Mouse (Mus musculus): Measurements from ENCODE around the gene Ppp1r15b. TPM values are rescaled to one million over a fixed set of nuclear protein-coding genes. Genes with fewer than 3 reads are reported as not detected.

Gene Ppp1r15b
- total and polyA plus RNA-seq, 3 experiments = 33.1 to 47.6 (median 47.5) TPM

DNA sequence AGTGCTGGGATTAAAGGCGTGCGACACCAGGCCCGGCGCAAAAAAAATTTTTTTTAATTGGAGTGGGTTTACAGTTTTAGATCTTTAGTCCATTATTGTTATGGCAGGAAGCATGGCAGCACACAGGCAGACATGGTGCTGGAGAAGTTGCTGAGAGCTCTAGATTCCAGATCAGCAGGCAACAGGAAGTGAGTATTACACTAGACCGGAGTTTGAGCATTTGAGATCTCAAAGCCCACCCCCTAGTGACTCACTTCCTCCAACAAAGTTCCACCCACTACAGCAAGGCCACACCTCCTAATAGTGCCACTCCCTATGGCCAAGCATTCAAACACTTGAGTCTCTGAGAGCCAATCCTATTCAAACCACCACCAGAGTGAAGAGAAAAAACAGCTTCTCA is 12.8 kb upstream of the Ppp1r15b start:
- Histone ChIP-seq H3K4me2 (ENCODE audit: insufficient read depth, low read depth, poor library complexity, severe bottlenecking) (no peak overlapping the region), H3K9me3 (replicated peaks; ENCODE audit: low read length) (peaks cover 3% of the 10 kb centered on the region), H3K4me3 (replicated peaks in 1 of 3; ENCODE audit: low read depth in 2 of 3, low read length in 2 of 3, poor library complexity in 1 of 3) (no peak overlapping the region), H3K36me3 (replicated peaks in 1 of 2; ENCODE audit: control insufficient read depth in 1 of 2, insufficient read depth in 1 of 2, low read length in 1 of 2) (peaks cover 0 to 8% of the 10 kb centered on the region in 2 experiments), H3K9ac (ENCODE audit: insufficient read depth, low read depth) (no peak overlapping the region), H3K4me1 (ENCODE audit: control insufficient read depth in 1 of 2, insufficient read depth in 2 of 2) (no peaks in the 10 kb centered on the region), H3K79me2 (replicated peaks; ENCODE audit: control insufficient read depth, extremely low read depth, insufficient read depth, poor library complexity, severe bottlenecking) (no peaks in the 10 kb centered on the region), H3K27ac (ENCODE audit: insufficient read depth, low read depth) (no peak overlapping the region), H3K27me3 (replicated peaks) (no peaks in the 10 kb centered on the region)
- in situ Hi-C loops (cut with MboI; ENCODE audit: low pct_ligation_motif_present, low pct_unique_long_range_greater_than_20kb, low sequenced_read_pairs) = no loop called here
- TF ChIP-seq TBP (conservative IDR thresholded peaks at IDR 0.05; ENCODE audit: low read depth, low read length) = no peak
- no peak for TF ChIP-seq RAD21 (IDR thresholded peaks at IDR 0.05; ENCODE audit: low read depth, low read length)
- no peak for TF ChIP-seq ETS1 (conservative IDR thresholded peaks at IDR 0.05; ENCODE audit: low read depth, low read length)
- TF ChIP-seq CTCF (conservative IDR thresholded peaks at IDR 0.05 in 1 of 2, IDR thresholded peaks at IDR 0.05 in 1 of 2; ENCODE audit: low read depth in 2 of 2, low read length in 2 of 2) = no peak
- no peak for TF ChIP-seq MAFK (IDR thresholded peaks at IDR 0.05; ENCODE audit: insufficient replicate concordance, low read length)
- no peak for TF ChIP-seq CHD2 (IDR thresholded peaks at IDR 0.05; ENCODE audit: low read length)
- no peak for TF ChIP-seq ZC3H11A (IDR thresholded peaks at IDR 0.05; ENCODE audit: low read depth, low read length)
- TF ChIP-seq MAZ (IDR thresholded peaks at IDR 0.05; ENCODE audit: low read depth, low read length) = no peak
- TF ChIP-seq POLR2A (IDR thresholded peaks at IDR 0.05; ENCODE audit: low read depth, low read length) = no peak
- TF ChIP-seq MYC (IDR thresholded peaks at IDR 0.05; ENCODE audit: low read depth, low read length) = no peak
- no peak for TF ChIP-seq USF2 (conservative IDR thresholded peaks at IDR 0.05; ENCODE audit: low read depth, low read length)
- no peak for TF ChIP-seq PAX5 (IDR thresholded peaks at IDR 0.05; ENCODE audit: low read length)
- TF ChIP-seq KAT2A (IDR thresholded peaks at IDR 0.05; ENCODE audit: insufficient replicate concordance, low read length) = no peak
- no peak for TF ChIP-seq ZKSCAN1 (IDR thresholded peaks at IDR 0.05; ENCODE audit: borderline replicate concordance, low read depth, low read length)
- no peak for TF ChIP-seq NRF1 (IDR thresholded peaks at IDR 0.05; ENCODE audit: low read depth, low read length)
- no peak for TF ChIP-seq CHD1 (IDR thresholded peaks at IDR 0.05; ENCODE audit: low read depth, low read length)
- peak; percentile 67 for DNase-seq (ENCODE audit: extremely low read depth)
- dilution Hi-C loops (cut with MboI; ENCODE audit: extremely low pct_ligation_motif_present, extremely low pct_unique_long_range_greater_than_20kb, low sequenced_read_pairs) = no loop called here

DNA sequence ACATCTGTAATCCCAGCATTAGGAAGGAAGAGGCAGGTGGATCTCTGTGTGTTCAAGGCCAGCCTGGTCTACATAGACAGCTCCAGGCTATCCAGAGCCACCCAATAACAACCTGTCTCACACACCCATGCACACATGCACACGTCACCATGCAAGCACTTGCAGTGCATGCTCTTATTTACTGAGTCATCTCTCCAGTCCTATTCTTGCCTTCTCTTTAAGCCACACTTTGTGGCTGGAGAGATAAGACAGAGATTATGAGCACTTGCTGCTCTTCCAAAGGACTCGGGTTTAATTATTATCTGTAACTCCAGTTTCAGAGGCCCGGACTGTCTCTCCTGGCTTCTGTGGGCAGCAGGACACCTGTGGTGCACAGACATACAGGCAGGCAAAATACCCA is 12.1 kb upstream of the Ppp1r15b start:
- dilution Hi-C loops (cut with MboI; ENCODE audit: extremely low pct_ligation_motif_present, extremely low pct_unique_long_range_greater_than_20kb, low sequenced_read_pairs) (no loop called here), in situ Hi-C loops (cut with MboI; ENCODE audit: low pct_ligation_motif_present, low pct_unique_long_range_greater_than_20kb, low sequenced_read_pairs) (no loop called here)
- Histone ChIP-seq H3K4me3 (replicated peaks in 1 of 3; ENCODE audit: low read depth in 2 of 3, low read length in 2 of 3, poor library complexity in 1 of 3) (no peak overlapping the region), H3K27me3 (replicated peaks) (no peaks in the 10 kb centered on the region), H3K4me1 (ENCODE audit: control insufficient read depth in 1 of 2, insufficient read depth in 2 of 2) (no peaks in the 10 kb centered on the region), H3K27ac (ENCODE audit: insufficient read depth, low read depth) (no peak overlapping the region), H3K79me2 (replicated peaks; ENCODE audit: control insufficient read depth, extremely low read depth, insufficient read depth, poor library complexity, severe bottlenecking) (no peaks in the 10 kb centered on the region), H3K9me3 (replicated peaks; ENCODE audit: low read length) (peaks cover 3% of the 10 kb centered on the region), H3K9ac (ENCODE audit: insufficient read depth, low read depth) (no peak overlapping the region), H3K36me3 (replicated peaks in 1 of 2; ENCODE audit: control insufficient read depth in 1 of 2, insufficient read depth in 1 of 2, low read length in 1 of 2) (peaks cover 0 to 5% of the 10 kb centered on the region in 2 experiments), H3K4me2 (ENCODE audit: insufficient read depth, low read depth, poor library complexity, severe bottlenecking) (no peak overlapping the region)
- no peak for DNase-seq (ENCODE audit: extremely low read depth)
- TF ChIP-seq TCF12 (IDR thresholded peaks at IDR 0.05; ENCODE audit: low read depth, low read length) (no peak), USF2 (conservative IDR thresholded peaks at IDR 0.05; ENCODE audit: low read depth, low read length) (no peak), MAFK (IDR thresholded peaks at IDR 0.05; ENCODE audit: insufficient replicate concordance, low read length) (no peak), MAX (IDR thresholded peaks at IDR 0.05; ENCODE audit: low read length) (no peak), MEF2A (IDR thresholded peaks at IDR 0.05; ENCODE audit: borderline replicate concordance, low read depth, low read length) (no peak), NRF1 (IDR thresholded peaks at IDR 0.05; ENCODE audit: low read depth, low read length) (no peak), GABPA (IDR thresholded peaks at IDR 0.05; ENCODE audit: insufficient replicate concordance, low read depth, low read length) (no peak), CHD2 (IDR thresholded peaks at IDR 0.05; ENCODE audit: low read length) (no peak), HCFC1 (IDR thresholded peaks at IDR 0.05; ENCODE audit: low read depth, low read length) (no peak), ZKSCAN1 (IDR thresholded peaks at IDR 0.05; ENCODE audit: borderline replicate concordance, low read depth, low read length) (no peak), POLR2AphosphoS2 (IDR thresholded peaks at IDR 0.05; ENCODE audit: low read depth, low read length) (no peak), NELFE (IDR thresholded peaks at IDR 0.05; ENCODE audit: low read depth, low read length) (no peak), SIN3A (IDR thresholded peaks at IDR 0.05; ENCODE audit: low read length) (no peak), PAX5 (IDR thresholded peaks at IDR 0.05; ENCODE audit: low read length) (no peak), JUN (IDR thresholded peaks at IDR 0.05; ENCODE audit: insufficient read depth, low read depth, low read length) (no peak), RCOR1 (conservative IDR thresholded peaks at IDR 0.05; ENCODE audit: low read depth, low read length) (no peak), IRF4 (IDR thresholded peaks at IDR 0.05; ENCODE audit: low read depth, low read length) (no peak), MAZ (IDR thresholded peaks at IDR 0.05; ENCODE audit: low read depth, low read length) (no peak), MXI1 (IDR thresholded peaks at IDR 0.05; ENCODE audit: low read depth, low read length) (no peak), ZMIZ1 (IDR thresholded peaks at IDR 0.05; ENCODE audit: low read depth, low read length) (no peak)

Measured in CH12.LX (cell line).